Mouse (Mus musculus) testis, adult 2 months (tissue): Measurements from ENCODE around the gene Lgals9.

ENCODE experiments used
- CTCF ChIP-seq: fragments of 200-500 bp; IDR thresholded peaks from 2 replicates; pipeline ENCODE4 v1.5.1; 2012; ENCODE audit warnings: low read depth, mild to moderate bottlenecking, inconsistent platforms, low read length, moderate library complexity; ENCODE audit not compliant: control insufficient read depth, insufficient read depth, insufficient replicate concordance
- POLR2A ChIP-seq: fragments of 200-500 bp; IDR thresholded peaks from 2 replicates; pipeline ENCODE4 v1.6.1; 2012; ENCODE audit warnings: low read depth, mild to moderate bottlenecking, inconsistent platforms, low read length, moderate library complexity; ENCODE audit not compliant: control insufficient read depth

DNA sequence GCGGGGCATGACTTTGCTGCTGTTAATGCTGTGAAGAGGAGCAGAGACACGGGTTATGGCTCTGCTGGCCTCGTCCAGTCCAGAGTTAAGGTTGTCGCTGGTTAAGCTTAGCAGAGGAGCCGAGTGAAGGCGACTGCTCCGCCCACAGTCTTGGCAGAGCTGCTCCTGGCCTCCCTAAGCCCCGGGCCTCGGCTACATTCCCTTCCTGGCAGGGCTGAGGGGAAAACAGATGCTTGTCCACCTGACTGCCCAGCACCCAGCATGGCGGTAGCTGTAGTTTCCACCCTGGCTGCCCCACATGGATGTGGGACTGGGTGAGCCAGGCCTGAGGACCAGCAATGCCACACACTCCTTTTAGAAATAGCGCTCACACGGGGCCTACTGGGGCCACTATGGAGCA is 31.5 kb upstream of the Lgals9 start:
- TF ChIP-seq POLR2A (no peak), CTCF (no peak)
